Mouse (Mus musculus): Measurements from ENCODE around the gene Gpr37l1. TPM values are rescaled to one million over a fixed set of nuclear protein-coding genes. Genes with fewer than 3 reads are reported as not detected.

Gpr37l1 gene
- polyA plus RNA-seq, 1 experiment from 2014 or later = not detected

GRCm38 (mm10) chr1:135158633-135159032 is 8.8 kb downstream of the Gpr37l1 start:
- Histone ChIP-seq H3K36me3 (peaks cover 23% of the 10 kb centered on the region), H3K4me1 (peaks cover 27% of the 10 kb centered on the region), H3K27ac (replicated peaks) (peak overlapping the region; percentile 67), H3K4me3 (no peak overlapping the region), H3K27me3 (ENCODE audit: low read depth, poor library complexity, severe bottlenecking) (no peaks in the 10 kb centered on the region), H3K9me3 (replicated peaks) (no peaks in the 10 kb centered on the region)
- WGBS = 66% methylated on average over 5 of the region's 5 CpGs
- DNase-seq (ENCODE audit: low spot score) = no peak

- Histone ChIP-seq H3K27me3 (ENCODE audit: low read depth, poor library complexity, severe bottlenecking) (no peaks in the 10 kb centered on the region), H3K4me3 (no peak overlapping the region), H3K9me3 (replicated peaks) (no peaks in the 10 kb centered on the region), H3K27ac (replicated peaks) (no peak overlapping the region), H3K36me3 (peaks cover 36% of the 10 kb centered on the region), H3K4me1 (peaks cover 27% of the 10 kb centered on the region)
- no peak for DNase-seq (ENCODE audit: low spot score)
- WGBS = 88% methylated on average over 6 of the region's 6 CpGs
Measured at GRCm38 (mm10) chr1:135156300-135156699, 11.2 kb downstream of the Gpr37l1 start.

- peak overlapping the region; percentile 48 for H3K4me3 ChIP-seq
- no peaks in the 10 kb centered on the region for H3K27me3 ChIP-seq (ENCODE audit: low read depth, poor library complexity, severe bottlenecking)
- H3K9me3 ChIP-seq (replicated peaks) = no peaks in the 10 kb centered on the region
- DNase-seq (ENCODE audit: low spot score) = peak; percentile 81
- peak overlapping the region; percentile 90 for H3K27ac ChIP-seq (replicated peaks)
- H3K4me1 ChIP-seq = peaks cover 27% of the 10 kb centered on the region
- 5% methylated on average over 14 of the region's 14 CpGs for WGBS
- peaks cover 38% of the 10 kb centered on the region for H3K36me3 ChIP-seq
Measured at GRCm38 (mm10) chr1:135154411-135154959, 13.0 kb downstream of the Gpr37l1 start.

- DNase-seq (ENCODE audit: low spot score) = no peak
- peaks cover 38% of the 10 kb centered on the region for H3K36me3 ChIP-seq
- peak overlapping the region; percentile 90 for H3K27ac ChIP-seq (replicated peaks)
- peaks cover 23% of the 10 kb centered on the region for H3K4me1 ChIP-seq
- no peaks in the 10 kb centered on the region for H3K9me3 ChIP-seq (replicated peaks)
- H3K27me3 ChIP-seq (ENCODE audit: low read depth, poor library complexity, severe bottlenecking) = no peaks in the 10 kb centered on the region
- WGBS = 20% methylated on average over 13 of the region's 13 CpGs
- H3K4me3 ChIP-seq = peak overlapping the region; percentile 48
Measured at GRCm38 (mm10) chr1:135154011-135154410, 13.5 kb downstream of the Gpr37l1 start.

GRCm38 (mm10) chr1:135148996-135149395 is 18.5 kb downstream of the Gpr37l1 start:
- Histone ChIP-seq H3K27me3 (ENCODE audit: low read depth, poor library complexity, severe bottlenecking) (peaks cover 20% of the 10 kb centered on the region), H3K27ac (replicated peaks) (no peak overlapping the region), H3K4me3 (0 out of 2 replicates have a peak overlapping the region, but pooled peaks have one; percentile 86), H3K36me3 (peaks cover 15% of the 10 kb centered on the region), H3K9me3 (replicated peaks) (no peaks in the 10 kb centered on the region), H3K4me1 (peaks cover 31% of the 10 kb centered on the region)
- no peak for DNase-seq (ENCODE audit: low spot score)
- WGBS = 77% methylated on average over 5 of the region's 5 CpGs

GRCm38 (mm10) chr1:135148476-135148875 is 19.0 kb downstream of the Gpr37l1 start:
- WGBS = 81% methylated on average over 4 of the region's 4 CpGs
- no peak for DNase-seq (ENCODE audit: low spot score)
- Histone ChIP-seq H3K36me3 (peaks cover 14% of the 10 kb centered on the region), H3K27ac (replicated peaks) (no peak overlapping the region), H3K9me3 (replicated peaks) (no peaks in the 10 kb centered on the region), H3K4me1 (peaks cover 28% of the 10 kb centered on the region), H3K27me3 (ENCODE audit: low read depth, poor library complexity, severe bottlenecking) (peaks cover 25% of the 10 kb centered on the region), H3K4me3 (peak overlapping the region; percentile 86)

- Histone ChIP-seq H3K4me1 (peaks cover 28% of the 10 kb centered on the region), H3K9me3 (replicated peaks) (no peaks in the 10 kb centered on the region), H3K27ac (replicated peaks) (peak overlapping the region; percentile 92), H3K36me3 (peaks cover 11% of the 10 kb centered on the region), H3K27me3 (ENCODE audit: low read depth, poor library complexity, severe bottlenecking) (peaks cover 32% of the 10 kb centered on the region), H3K4me3 (peak overlapping the region; percentile 86)
- DNase-seq (ENCODE audit: low spot score) = no peak
- WGBS = 4% methylated on average over 7 of the region's 7 CpGs
Measured at GRCm38 (mm10) chr1:135147702-135148058, 19.8 kb downstream of the Gpr37l1 start.

GRCm38 (mm10) chr1:135146946-135147701 is 20.4 kb downstream of the Gpr37l1 start:
- Histone ChIP-seq H3K27ac (replicated peaks) (peak overlapping the region; percentile 92), H3K4me3 (peak overlapping the region; percentile 86), H3K27me3 (ENCODE audit: low read depth, poor library complexity, severe bottlenecking) (peaks cover 32% of the 10 kb centered on the region), H3K9me3 (replicated peaks) (no peaks in the 10 kb centered on the region), H3K4me1 (peaks cover 28% of the 10 kb centered on the region), H3K36me3 (peaks cover 6% of the 10 kb centered on the region)
- peak; percentile 79 for DNase-seq (ENCODE audit: low spot score)
- under 1% methylated on average over 69 of the region's 69 CpGs for WGBS

- peaks cover 28% of the 10 kb centered on the region for H3K4me1 ChIP-seq
- peaks cover 32% of the 10 kb centered on the region for H3K27me3 ChIP-seq (ENCODE audit: low read depth, poor library complexity, severe bottlenecking)
- peak within 1 kb of the TSS; percentile 92 for H3K27ac ChIP-seq (replicated peaks)
- no peaks in the 10 kb centered on the region for H3K9me3 ChIP-seq (replicated peaks)
- DNase-seq (ENCODE audit: low spot score) = peak; percentile 85
- WGBS = under 1% methylated on average over 78 of the region's 78 CpGs
- peaks cover 3% of the 10 kb centered on the region for H3K36me3 ChIP-seq
- H3K4me3 ChIP-seq = peak within 1 kb of the TSS; percentile 86
Measured at GRCm38 (mm10) chr1:135146077-135146945, 21.2 kb downstream of the Gpr37l1 start, which contains the start of gene Arl8a. Arl8a (plus strand) TSS chr1:135146824.

- Histone ChIP-seq H3K27ac (replicated peaks) (no peak overlapping the region), H3K4me3 (no peak overlapping the region), H3K36me3 (no peaks in the 10 kb centered on the region), H3K27me3 (ENCODE audit: low read depth, poor library complexity, severe bottlenecking) (peaks cover 32% of the 10 kb centered on the region), H3K9me3 (replicated peaks) (no peaks in the 10 kb centered on the region), H3K4me1 (peaks cover 26% of the 10 kb centered on the region)
- WGBS = 91% methylated on average over 2 of the region's 2 CpGs
- no peak for DNase-seq (ENCODE audit: low spot score)
Measured at GRCm38 (mm10) chr1:135143940-135144339, 23.5 kb downstream of the Gpr37l1 start.

GRCm38 (mm10) chr1:135142452-135142851 is 25.0 kb downstream of the Gpr37l1 start:
- H3K4me3 ChIP-seq = no peak overlapping the region
- H3K27ac ChIP-seq (replicated peaks) = no peak overlapping the region
- H3K36me3 ChIP-seq = no peaks in the 10 kb centered on the region
- 82% methylated on average over 2 of the region's 2 CpGs for WGBS
- DNase-seq (ENCODE audit: low spot score) = no peak
- no peaks in the 10 kb centered on the region for H3K9me3 ChIP-seq (replicated peaks)
- peaks cover 32% of the 10 kb centered on the region for H3K27me3 ChIP-seq (ENCODE audit: low read depth, poor library complexity, severe bottlenecking)
- H3K4me1 ChIP-seq = peaks cover 12% of the 10 kb centered on the region

GRCm38 (mm10) chr1:135139906-135140305 is 27.6 kb downstream of the Gpr37l1 start:
- WGBS = 78% methylated on average over 2 of the region's 2 CpGs
- no peak for DNase-seq (ENCODE audit: low spot score)
- no peak overlapping the region for H3K27ac ChIP-seq (replicated peaks)
- H3K4me1 ChIP-seq = no peaks in the 10 kb centered on the region
- no peak overlapping the region for H3K4me3 ChIP-seq
- peaks cover 21% of the 10 kb centered on the region for H3K27me3 ChIP-seq (ENCODE audit: low read depth, poor library complexity, severe bottlenecking)
- H3K36me3 ChIP-seq = no peaks in the 10 kb centered on the region
- H3K9me3 ChIP-seq (replicated peaks) = no peaks in the 10 kb centered on the region

Data from midbrain, embryonic 10.5 days (tissue).